Mouse (Mus musculus): ENCODE data around the gene Hbb-bh1.

GRCm38 (mm10) chr7:103813766-103814165 lies 29.2 kb downstream of the Hbb-bh1 start, which contains the start of gene Hbb-bt:
- TF ChIP-seq GATA1 (IDR thresholded peaks at IDR 0.05; ENCODE audit: borderline replicate concordance, low read length) (no peak), FLI1 (IDR thresholded peaks at IDR 0.05; ENCODE audit: low read length) (no peak)

Data from megakaryocyte, embryonic 14.5 days (primary cell).